Mouse (Mus musculus) left cerebral cortex, adult 6 months (tissue): ENCODE data around the gene Atp2b1. TPM values are rescaled to one million over a fixed set of nuclear protein-coding genes. Genes with fewer than 3 reads are reported as not detected.

Experiments used
- long read RNA-seq, 2 experiments: library from polyadenylated mRNA; unstranded; transcript quantifications; one replicate each; pipeline ENCODE4 v2.0.0; 2019 to 2020
- polyA plus RNA-seq: library from polyadenylated mRNA; unstranded; fragments of <200 nt; fragmentation: Nextera tagmentation; gene quantifications from 2 replicates; pipeline ENCODE4 v1.2.3, GENCODE M21; 2021

Atp2b1 gene
- polyA plus RNA-seq: 494 and 506 TPM in 2 replicates
- long read RNA-seq, experiment 1, transcript Atp2b1-210 (6 exons, 1,460 nt): major isoform, 7 of 585 reads
- long read RNA-seq, experiment 1, partial matches to known transcripts: 191 of 585 reads
- long read RNA-seq, experiment 1, other reads (novel, unspliced or antisense): 382 of 585 reads
- long read RNA-seq, experiment 2, transcript Atp2b1-206 (3 exons, 2,393 nt): major isoform, 7 of 1,003 reads
- long read RNA-seq, experiment 2, transcript Atp2b1-207 (4 exons, 1,249 nt): minor isoform, 5 of 1,003 reads
- long read RNA-seq, experiment 2, partial matches to known transcripts: 381 of 1,003 reads
- long read RNA-seq, experiment 2, other reads (novel, unspliced or antisense): 606 of 1,003 reads

DNA sequence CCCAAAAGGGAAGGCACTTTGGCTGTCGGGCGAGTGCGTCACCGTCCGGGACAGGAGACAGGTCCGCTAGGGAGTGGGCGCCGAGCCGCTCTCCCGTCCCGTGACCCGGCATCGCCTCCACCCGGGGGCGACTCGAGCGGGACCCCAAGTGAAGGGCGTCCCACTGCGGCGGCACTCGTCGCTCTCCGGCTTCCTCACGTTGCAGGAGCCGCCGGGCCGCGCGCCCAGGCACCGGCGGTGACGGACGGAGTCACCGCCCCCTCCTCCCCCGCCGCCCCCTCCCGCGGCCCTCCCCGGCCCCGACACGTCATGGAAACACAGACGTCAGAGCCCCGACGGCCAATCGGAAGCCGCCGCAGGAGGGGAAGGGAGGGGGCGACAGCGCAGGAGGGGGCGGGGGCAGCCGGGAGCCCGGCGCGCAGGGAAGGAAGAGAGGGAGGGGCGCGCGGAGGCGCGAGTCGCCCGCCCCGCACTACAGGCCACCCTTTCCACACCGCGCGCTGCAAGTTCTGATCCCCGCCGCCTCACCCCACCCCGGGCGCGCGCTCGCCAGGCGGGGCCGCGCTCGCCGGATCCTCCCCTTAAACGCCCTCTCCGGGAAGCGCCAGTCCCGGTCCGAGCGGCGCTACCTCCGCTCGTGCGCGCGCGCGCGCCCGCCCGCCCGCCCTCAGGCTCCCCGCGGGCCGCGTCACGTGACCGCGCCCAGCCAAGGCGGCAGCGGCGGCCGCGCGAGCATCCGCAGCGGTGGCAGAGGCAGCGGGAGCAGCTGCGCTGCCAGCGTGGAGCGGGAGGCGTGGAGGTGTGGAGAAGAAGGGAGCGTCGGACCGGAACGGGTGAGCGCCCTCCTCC lies at the start of gene Atp2b1:
Gene Atp2b1 (plus strand): TSS at position 446 of the 849 bp plus-strand sequence.

Other genes starting within 250 kb of the Atp2b1 start
- 1.9 and 3.0 TPM in 2 replicates for gene Poc1b, start 192.6 kb downstream of the Atp2b1 start, polyA plus RNA-seq
- gene Galnt4, start 193.8 kb downstream of the Atp2b1 start, polyA plus RNA-seq: 0.67 and 0.72 TPM in 2 replicates
- gene Phxr2, start 211.9 kb downstream of the Atp2b1 start, polyA plus RNA-seq: not detected in 2 replicates